Comparison of ENCODE assay signal across 12 mouse cellular contexts in the genomic region with DNA sequence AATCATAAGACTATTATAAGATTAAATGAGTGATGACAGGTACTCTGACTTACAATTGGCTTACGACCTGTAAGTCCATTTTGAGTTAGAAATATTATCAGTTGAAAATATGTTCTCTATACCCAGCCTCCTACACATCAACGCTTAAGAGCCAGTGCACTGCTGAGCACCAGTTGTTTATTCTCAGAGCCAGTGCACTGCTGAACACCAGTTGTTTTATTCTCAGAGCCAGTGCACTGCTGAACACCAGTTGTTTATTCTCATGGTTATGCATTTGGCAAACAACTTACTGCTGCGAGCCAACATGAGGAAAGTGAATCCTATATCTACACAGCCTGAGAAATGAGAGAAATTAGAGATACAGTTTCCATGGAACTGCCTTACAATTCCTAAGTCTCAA. TPM values are rescaled to one million over a fixed set of nuclear protein-coding genes. Genes with fewer than 3 reads are reported as not detected.
"Had no signal": no experiment of that assay in that cellular context is flagged by ENCODE, and none has a peak within 500 bp of the region (broad histone marks: within the 10 kb centered on the region; RNA-seq: fewer than 3 reads in every experiment).

No protein-coding gene starts in this region.

- H3K4me1 ChIP-seq: intestine, embryonic 15.5 days had no signal

- H3K36me3 ChIP-seq: intestine, embryonic 15.5 days; limb, embryonic 10.5 days; liver, embryonic 13.5 days; midbrain, embryonic 13.5 days; stomach, embryonic 15.5 days had no signal

- DNase-seq: kidney, adult 18-20 months; liver, embryonic 13.5 days; liver, postnatal 0 days; lung, postnatal 14 days; right cerebral cortex, postnatal 14 days; thymus, adult 2 months; thymus, postnatal 25 days had no signal

- H3K27me3 ChIP-seq: intestine, embryonic 15.5 days; stomach, embryonic 15.5 days had no signal

- H3K27ac ChIP-seq: intestine, embryonic 15.5 days; limb, embryonic 10.5 days; liver, embryonic 13.5 days; midbrain, embryonic 13.5 days; stomach, embryonic 15.5 days had no signal

- ATAC-seq: intestine, embryonic 15.5 days; liver, postnatal 0 days; midbrain, embryonic 13.5 days had no signal

- H3K9ac ChIP-seq: intestine, embryonic 15.5 days; liver, embryonic 13.5 days; liver, postnatal 0 days; midbrain, embryonic 13.5 days; stomach, embryonic 15.5 days had no signal

- H3K9me3 ChIP-seq: intestine, embryonic 15.5 days; limb, embryonic 10.5 days; liver, embryonic 13.5 days; midbrain, embryonic 13.5 days; stomach, embryonic 15.5 days had no signal

- H3K4me2 ChIP-seq: intestine, embryonic 15.5 days; liver, embryonic 13.5 days; midbrain, embryonic 13.5 days; stomach, embryonic 15.5 days had no signal

- H3K4me3 ChIP-seq: intestine, embryonic 15.5 days; limb, embryonic 10.5 days; liver, embryonic 13.5 days; midbrain, embryonic 13.5 days; stomach, embryonic 15.5 days had no signal

RNA-seq across cellular contexts. Expression of gene Me3, which starts 2.3 kb away (rescaled TPM):
- total RNA-seq: megakaryocyte progenitor cell, adult 5-6 weeks had no signal
